Mouse (Mus musculus) midbrain, embryonic 14.5 days (tissue): ENCODE results near the gene Csf3. TPM values are rescaled to one million over a fixed set of nuclear protein-coding genes. Genes with fewer than 3 reads are reported as not detected.
A peak's percentile ranks its signal among the peaks of the same experiment; 100 is the strongest.

ENCODE experiments used
- ATAC-seq: fragments of 200-750 bp; cut with Nextera tagmentation; 2 replicates; pipeline ENCODE4 v1.8.0; 2017; ENCODE audit warnings: moderate number of reproducible peaks, moderate library complexity; ENCODE audit not compliant: low FRiP score, low TSS enrichment
- DNase-seq: peaks from one replicate; pipeline ENCODE4 v3.0.0-alpha.2; 2015
- H3K27ac ChIP-seq: fragments of 300-500 bp; sonication (generic); replicated peaks from 2 replicates; pipeline ENCODE4 v1.5.1; 2014; ENCODE audit warnings: mild to moderate bottlenecking, low read depth, low read length, moderate library complexity
- H3K27me3 ChIP-seq: fragments of 300-500 bp; sonication (generic); 2 replicates; pipeline ENCODE4 v1.6.1; 2014; ENCODE audit warnings: low read length, control low read depth, mixed read lengths; ENCODE audit not compliant: control insufficient read depth, insufficient read depth
- H3K36me3 ChIP-seq: fragments of 300-500 bp; sonication (generic); 2 replicates; pipeline ENCODE4 v1.6.1; 2014; ENCODE audit warnings: low read length, control low read depth; ENCODE audit not compliant: control insufficient read depth, insufficient read depth
- H3K4me1 ChIP-seq: fragments of 300-500 bp; sonication (generic); 2 replicates; pipeline ENCODE4 v1.6.1; 2014; ENCODE audit warnings: mild to moderate bottlenecking, antibody characterized with exemption, low read length, control low read depth; ENCODE audit not compliant: control insufficient read depth, insufficient read depth
- H3K4me2 ChIP-seq: fragments of 300-500 bp; sonication (generic); 2 replicates; pipeline ENCODE4 v1.6.1; 2014; ENCODE audit warnings: mild to moderate bottlenecking, low read length, moderate library complexity
- H3K4me3 ChIP-seq: fragments of 300-500 bp; sonication (generic); replicated peaks from 2 replicates; pipeline ENCODE4 v1.5.1; 2014; ENCODE audit warnings: low read depth, low read length
- H3K9ac ChIP-seq: fragments of 300-500 bp; sonication (generic); replicated peaks from 2 replicates; pipeline ENCODE4 v1.6.1; 2014; ENCODE audit warnings: mild to moderate bottlenecking, low read length, moderate library complexity
- H3K9me3 ChIP-seq: fragments of 300-500 bp; sonication (generic); 2 replicates; pipeline ENCODE4 v1.6.1; 2016; ENCODE audit warnings: low read length, control low read depth, mixed read lengths; ENCODE audit not compliant: control insufficient read depth
- WGBS: fragments of 180-500 bp; shearing (Covaris S2); extraction: QIAGEN DNeasy Blood & Tissue Kit; methylation state at CpG from one replicate; pipeline ENCODE4 v1.1.7; 2014; 5-methylcytosine and 5-hydroxymethylcytosine counted together
- polyA plus RNA-seq: library from polyadenylated mRNA; unstranded; fragments of >200 nt; fragmentation: Nextera tagmentation; extraction: Ambion mirVana; gene quantifications from 2 replicates; pipeline ENCODE4 v1.2.1, GENCODE M21; 2014

The Csf3 gene
- polyA plus RNA-seq, 1 experiment from 2014 or later, result not detected

DNA sequence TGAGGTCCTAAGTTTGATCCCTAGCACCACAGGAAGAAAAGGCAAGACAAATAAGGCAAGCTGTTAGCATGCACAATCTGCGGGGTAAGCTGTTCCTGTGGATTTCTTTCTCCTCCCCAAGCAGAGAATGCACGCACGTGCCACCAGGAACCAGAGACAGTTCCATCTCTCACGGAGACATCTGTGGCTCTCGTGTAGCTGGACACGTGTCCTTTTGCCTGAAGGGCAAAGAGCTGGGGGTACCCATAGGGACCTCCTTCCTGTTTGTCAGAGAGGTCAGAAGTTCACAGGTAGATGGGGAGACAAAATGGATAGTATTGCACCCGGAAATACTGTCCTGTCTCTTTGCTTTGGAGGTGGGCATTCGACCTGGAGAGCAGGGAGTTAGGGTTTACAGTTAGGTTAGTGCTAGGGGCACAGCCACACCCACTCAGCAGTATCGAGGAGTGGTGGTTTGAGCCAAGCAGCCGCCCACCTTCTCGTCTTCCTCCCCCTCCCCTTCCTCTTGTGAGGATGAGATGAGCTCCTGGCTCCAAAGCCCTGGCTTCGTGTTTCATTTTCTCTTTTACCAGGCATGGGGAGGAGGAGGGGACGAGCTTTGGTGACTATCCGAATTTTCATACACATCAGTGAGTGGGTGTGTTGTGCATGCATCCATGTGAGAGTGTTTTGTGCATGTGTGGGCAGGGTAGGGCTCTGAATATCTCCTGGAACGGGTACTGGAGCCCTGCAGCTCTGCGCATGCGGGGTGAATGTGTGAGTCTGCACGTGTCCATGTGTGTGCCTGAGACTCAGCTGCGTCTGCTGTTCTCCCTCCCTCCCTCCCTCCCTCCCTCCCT, 46.0 kb downstream of the Csf3 start:
- Histone ChIP-seq H3K27me3 (no peaks in the 10 kb centered on the region), H3K36me3 (0 out of 2 replicates have a peak, but pooled peaks cover 2% of the 10 kb centered on the region), H3K4me2 (peak overlapping the region; percentile 73), H3K4me3 (peak overlapping the region; percentile 24), H3K4me1 (peaks cover 83% of the 10 kb centered on the region), H3K27ac (peak overlapping the region; percentile 92), H3K9ac (peak overlapping the region; percentile 43), H3K9me3 (no peaks in the 10 kb centered on the region)
- peak; percentile 93 for DNase-seq
- WGBS, result 9% methylated on average over 19 of the region's 19 CpGs
- peak; percentile 44; the same call in 1 of the 2 replicates for ATAC-seq

DNA sequence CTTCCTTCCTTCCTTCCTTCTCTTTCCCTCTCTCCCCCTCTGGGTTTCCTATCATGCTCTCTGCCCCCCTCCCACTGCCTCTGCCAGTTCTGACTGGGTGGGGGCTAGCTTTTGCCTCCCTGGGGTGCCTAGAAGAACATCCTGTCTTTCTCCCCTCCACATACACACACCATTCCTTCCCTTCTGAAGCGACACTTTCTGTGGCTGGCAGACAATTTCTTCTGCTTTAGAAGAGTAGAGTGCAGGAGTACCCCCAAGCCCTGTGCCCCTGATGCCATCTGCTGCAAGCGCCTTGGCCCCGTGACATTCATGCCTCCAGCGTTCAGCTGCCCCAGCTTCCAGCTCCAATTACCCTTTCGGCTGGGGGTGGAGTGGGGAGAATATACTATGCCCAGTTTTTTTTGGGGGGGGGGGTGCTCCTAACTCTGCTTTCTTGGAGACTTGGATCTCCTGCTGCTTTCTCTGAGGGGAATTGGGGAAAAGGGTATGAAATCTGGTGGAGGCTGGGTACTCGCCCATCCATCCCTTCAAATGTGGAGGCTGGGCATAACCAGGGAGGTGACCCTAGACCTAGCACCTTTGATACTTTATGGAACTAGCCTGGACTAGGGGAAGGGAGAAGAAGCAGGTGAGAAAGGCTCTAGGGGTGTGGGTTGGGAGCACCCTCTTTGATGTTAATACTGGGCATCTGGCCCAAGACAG, 46.9 kb downstream of the Csf3 start:
- H3K36me3 ChIP-seq, result 0 out of 2 replicates have a peak, but pooled peaks cover 2% of the 10 kb centered on the region
- 15% methylated on average over 6 of the region's 6 CpGs for WGBS
- ATAC-seq, result no peak

GRCm38 (mm10) chr11:98748506-98749416, 47.7 kb downstream of the Csf3 start:
- peak overlapping the region; percentile 61 for H3K9ac ChIP-seq
- H3K36me3 ChIP-seq, result peaks cover 9% of the 10 kb centered on the region
- H3K9me3 ChIP-seq, result no peaks in the 10 kb centered on the region
- peak overlapping the region; percentile 73 for H3K4me2 ChIP-seq
- peaks cover 86% of the 10 kb centered on the region for H3K4me1 ChIP-seq
- H3K27ac ChIP-seq, result peak overlapping the region; percentile 92
- H3K27me3 ChIP-seq, result no peaks in the 10 kb centered on the region
- peak; percentile 38 for ATAC-seq
- H3K4me3 ChIP-seq, result peak overlapping the region; percentile 28
- DNase-seq, result peak; percentile 82
- 11% methylated on average over 15 of the region's 15 CpGs for WGBS

More for the DNA sequence above, 46.9 kb downstream of the Csf3 start:
- peak; percentile 57 for DNase-seq
- H3K9me3 ChIP-seq, result no peaks in the 10 kb centered on the region
- peak overlapping the region; percentile 28 for H3K4me3 ChIP-seq
- H3K9ac ChIP-seq, result peak overlapping the region; percentile 61
- H3K27me3 ChIP-seq, result no peaks in the 10 kb centered on the region
- H3K4me1 ChIP-seq, result peaks cover 88% of the 10 kb centered on the region
- H3K27ac ChIP-seq, result peak overlapping the region; percentile 92
- H3K4me2 ChIP-seq, result peak overlapping the region; percentile 73

GRCm38 (mm10) chr11:98749716-98750115, 48.7 kb downstream of the Csf3 start:
- H3K4me2 ChIP-seq, result peak overlapping the region; percentile 73
- peak overlapping the region; percentile 92 for H3K27ac ChIP-seq
- 3% methylated on average over 5 of the region's 5 CpGs for WGBS
- H3K9me3 ChIP-seq, result no peaks in the 10 kb centered on the region
- peak overlapping the region; percentile 28 for H3K4me3 ChIP-seq
- peak; percentile 84 for DNase-seq
- peak overlapping the region; percentile 61 for H3K9ac ChIP-seq
- H3K27me3 ChIP-seq, result no peaks in the 10 kb centered on the region
- peaks cover 19% of the 10 kb centered on the region for H3K36me3 ChIP-seq
- peaks cover 83% of the 10 kb centered on the region for H3K4me1 ChIP-seq
- peak; percentile 14; the same call in 1 of the 2 replicates for ATAC-seq

- 13% methylated on average over 17 of the region's 17 CpGs for WGBS
- no peaks in the 10 kb centered on the region for H3K27me3 ChIP-seq
- no peaks in the 10 kb centered on the region for H3K9me3 ChIP-seq
- H3K4me2 ChIP-seq, result peak overlapping the region; percentile 73
- peaks cover 78% of the 10 kb centered on the region for H3K4me1 ChIP-seq
- peak overlapping the region; percentile 4; the same call in 1 of the 2 replicates for H3K9ac ChIP-seq
- H3K27ac ChIP-seq, result peak overlapping the region; percentile 92
- peaks cover 24% of the 10 kb centered on the region for H3K36me3 ChIP-seq
- ATAC-seq, result peak; percentile 44
- 0 out of 2 replicates have a peak overlapping the region, but pooled peaks have one; percentile 3 for H3K4me3 ChIP-seq
- DNase-seq, result peak; percentile 91
Measured at GRCm38 (mm10) chr11:98750351-98751201, 49.5 kb downstream of the Csf3 start.

- DNase-seq (no peak), ATAC-seq (peak; percentile 1; the same call in 1 of the 2 replicates)
- 0 out of 2 replicates have a peak overlapping the region, but pooled peaks have one; percentile 3 for H3K4me3 ChIP-seq
Measured at GRCm38 (mm10) chr11:98751221-98751782, 50.2 kb downstream of the Csf3 start.

DNA sequence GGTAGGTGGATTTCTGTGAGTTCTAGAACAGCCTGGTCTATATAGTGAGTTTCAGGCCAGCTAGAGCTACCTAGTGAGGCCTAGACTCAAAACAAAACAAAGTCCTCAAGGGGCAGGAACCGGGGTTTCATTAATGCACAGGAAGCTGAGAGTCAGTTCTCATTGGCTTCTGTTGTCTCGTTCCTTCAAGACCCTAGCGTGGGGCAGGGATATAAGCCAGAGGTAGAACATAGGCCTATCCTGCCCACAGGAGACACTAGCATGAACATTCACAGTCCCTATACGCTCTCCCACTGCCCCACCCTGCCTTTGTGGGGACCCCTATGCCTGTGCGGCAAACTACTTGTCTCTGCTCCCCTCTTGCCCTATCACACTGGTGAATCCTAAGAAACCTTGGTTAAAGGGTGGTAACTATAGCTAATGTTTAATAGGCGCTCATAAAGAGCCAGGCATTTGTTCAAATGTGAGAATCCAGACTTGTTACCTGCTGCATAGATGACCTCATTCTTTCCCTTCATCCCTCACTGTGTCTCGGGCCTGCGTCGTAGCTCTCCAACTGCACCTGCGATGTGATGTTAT, 51.6 kb downstream of the Csf3 start:
- WGBS, result 85% methylated on average over 10 of the region's 10 CpGs
- no peak for DNase-seq
- Histone ChIP-seq H3K9ac (no peak overlapping the region), H3K27ac (peak overlapping the region; percentile 34; the same call in 1 of the 2 replicates), H3K4me1 (peaks cover 59% of the 10 kb centered on the region), H3K4me3 (no peak overlapping the region), H3K4me2 (no peak overlapping the region), H3K9me3 (no peaks in the 10 kb centered on the region), H3K27me3 (no peaks in the 10 kb centered on the region), H3K36me3 (peaks cover 41% of the 10 kb centered on the region)
- no peak for ATAC-seq

More at GRCm38 (mm10) chr11:98751221-98751782, 50.2 kb downstream of the Csf3 start:
- no peaks in the 10 kb centered on the region for H3K27me3 ChIP-seq
- H3K4me1 ChIP-seq, result peaks cover 70% of the 10 kb centered on the region
- H3K9me3 ChIP-seq, result no peaks in the 10 kb centered on the region
- peak overlapping the region; percentile 4; the same call in 1 of the 2 replicates for H3K9ac ChIP-seq
- H3K27ac ChIP-seq, result peak overlapping the region; percentile 92
- peaks cover 28% of the 10 kb centered on the region for H3K36me3 ChIP-seq
- peak overlapping the region; percentile 73 for H3K4me2 ChIP-seq
- WGBS, result 18% methylated on average over 6 of the region's 6 CpGs
